Mouse (Mus musculus): ENCODE measurements around the gene Tmem251.
A peak's percentile ranks its signal among the peaks of the same experiment; 100 is the strongest.

Gene Tmem251

GRCm38 (mm10) chr12:102713153-102713865 lies 30.3 kb upstream of the Tmem251 start:
- no peak for DNase-seq

GRCm38 (mm10) chr12:102714116-102714515 lies 29.4 kb upstream of the Tmem251 start:
- no peak for DNase-seq

GRCm38 (mm10) chr12:102714654-102715395 lies 28.7 kb upstream of the Tmem251 start:
- no peak for DNase-seq

- no peak for DNase-seq
Measured at GRCm38 (mm10) chr12:102719552-102720315, 23.8 kb upstream of the Tmem251 start.

- no peak for DNase-seq
Measured at GRCm38 (mm10) chr12:102722451-102722850, 21.1 kb upstream of the Tmem251 start.

- no peak for DNase-seq
Measured at GRCm38 (mm10) chr12:102722966-102723365, 20.6 kb upstream of the Tmem251 start.

GRCm38 (mm10) chr12:102723861-102724260 lies 19.7 kb upstream of the Tmem251 start:
- no peak for DNase-seq

- DNase-seq: no peak
Measured at GRCm38 (mm10) chr12:102725146-102725545, 18.4 kb upstream of the Tmem251 start.

- no peak for DNase-seq
Measured at GRCm38 (mm10) chr12:102725761-102726175, 17.8 kb upstream of the Tmem251 start.

- DNase-seq: peak; percentile 72
Measured at GRCm38 (mm10) chr12:102729855-102730797, 13.4 kb upstream of the Tmem251 start.

GRCm38 (mm10) chr12:102730798-102731619 lies 12.6 kb upstream of the Tmem251 start:
- no peak for DNase-seq

GRCm38 (mm10) chr12:102733381-102733780 lies 10.2 kb upstream of the Tmem251 start:
- DNase-seq: peak; percentile 65

GRCm38 (mm10) chr12:102739096-102739495 lies 4.5 kb upstream of the Tmem251 start:
- DNase-seq: no peak

- DNase-seq: no peak
Measured at GRCm38 (mm10) chr12:102740285-102740684, 3.3 kb upstream of the Tmem251 start.

- no peak for DNase-seq
Measured at GRCm38 (mm10) chr12:102742056-102742455, 1.5 kb upstream of the Tmem251 start.

GRCm38 (mm10) chr12:102743036-102743588 lies 450 bp upstream of the Tmem251 start:
- no peak for DNase-seq

GRCm38 (mm10) chr12:102744839-102745238 lies 1.3 kb downstream of the Tmem251 start:
- DNase-seq: no peak

- DNase-seq: no peak
Measured at GRCm38 (mm10) chr12:102748256-102748655, 4.7 kb downstream of the Tmem251 start.

GRCm38 (mm10) chr12:102756304-102756703 lies 12.7 kb downstream of the Tmem251 start:
- no peak for DNase-seq

- no peak for DNase-seq
Measured at GRCm38 (mm10) chr12:102757055-102757688, 13.6 kb downstream of the Tmem251 start.
